Mouse (Mus musculus): Measurements from ENCODE around the gene Runx2. TPM values are rescaled to one million over a fixed set of nuclear protein-coding genes. Genes with fewer than 3 reads are reported as not detected.
A peak's percentile ranks its signal among the peaks of the same experiment; 100 is the strongest.

Gene Runx2
- polyA plus RNA-seq, 1 experiment from 2014 or later, result 0.77 TPM

DNA sequence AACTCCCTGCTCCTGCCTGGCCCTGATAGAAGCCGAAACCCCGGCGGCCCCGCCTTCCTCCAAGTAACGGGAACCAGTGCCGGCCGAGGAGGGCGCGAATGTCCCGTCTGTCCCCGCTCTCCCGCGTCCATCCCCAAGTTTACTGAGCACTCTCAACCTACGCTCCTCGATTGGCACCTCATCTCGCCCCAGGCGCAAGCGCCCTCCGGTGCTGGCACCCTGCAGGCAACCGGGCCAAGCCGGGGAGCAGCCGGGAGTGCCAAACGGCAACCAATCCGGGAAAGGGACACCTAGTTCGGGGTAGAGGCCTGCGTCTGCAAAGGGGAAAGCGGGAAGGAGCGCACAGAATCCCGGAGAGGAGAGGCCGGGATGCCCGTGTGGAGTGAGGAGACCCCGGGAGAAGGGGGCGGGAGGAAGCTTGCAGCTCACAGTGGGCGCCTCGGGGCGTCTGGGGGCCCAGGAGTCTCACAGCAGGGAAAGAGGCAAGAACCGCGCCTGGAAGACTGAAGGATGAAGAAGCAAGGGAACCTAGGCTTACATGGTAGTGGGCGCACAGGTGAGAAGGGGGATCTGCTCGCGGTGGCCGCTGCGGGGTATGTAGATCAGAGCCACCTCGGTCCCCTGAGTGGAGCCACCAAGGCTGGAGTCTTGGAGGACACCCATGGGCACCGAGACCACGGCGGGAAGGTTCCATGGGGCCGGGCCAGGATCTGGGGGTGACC is 79.9 kb downstream of the Runx2 start:
- Histone ChIP-seq H3K4me3 (peak overlapping the region; percentile 73), H3K36me3 (no peaks in the 10 kb centered on the region), H3K27me3 (replicated peaks) (peaks cover 52% of the 10 kb centered on the region), H3K4me2 (peak overlapping the region; percentile 97), H3K9me3 (replicated peaks) (no peaks in the 10 kb centered on the region), H3K9ac (peak overlapping the region; percentile 70), H3K4me1 (replicated peaks) (peaks cover 26% of the 10 kb centered on the region), H3K27ac (ENCODE audit: poor library complexity, severe bottlenecking) (no peak overlapping the region)
- ATAC-seq (ENCODE audit: insufficient number of reproducible peaks, low FRiP score), result peak; percentile 37; the same call in 1 of the 2 replicates
- WGBS, result under 1% methylated on average over 48 of the region's 48 CpGs

DNA sequence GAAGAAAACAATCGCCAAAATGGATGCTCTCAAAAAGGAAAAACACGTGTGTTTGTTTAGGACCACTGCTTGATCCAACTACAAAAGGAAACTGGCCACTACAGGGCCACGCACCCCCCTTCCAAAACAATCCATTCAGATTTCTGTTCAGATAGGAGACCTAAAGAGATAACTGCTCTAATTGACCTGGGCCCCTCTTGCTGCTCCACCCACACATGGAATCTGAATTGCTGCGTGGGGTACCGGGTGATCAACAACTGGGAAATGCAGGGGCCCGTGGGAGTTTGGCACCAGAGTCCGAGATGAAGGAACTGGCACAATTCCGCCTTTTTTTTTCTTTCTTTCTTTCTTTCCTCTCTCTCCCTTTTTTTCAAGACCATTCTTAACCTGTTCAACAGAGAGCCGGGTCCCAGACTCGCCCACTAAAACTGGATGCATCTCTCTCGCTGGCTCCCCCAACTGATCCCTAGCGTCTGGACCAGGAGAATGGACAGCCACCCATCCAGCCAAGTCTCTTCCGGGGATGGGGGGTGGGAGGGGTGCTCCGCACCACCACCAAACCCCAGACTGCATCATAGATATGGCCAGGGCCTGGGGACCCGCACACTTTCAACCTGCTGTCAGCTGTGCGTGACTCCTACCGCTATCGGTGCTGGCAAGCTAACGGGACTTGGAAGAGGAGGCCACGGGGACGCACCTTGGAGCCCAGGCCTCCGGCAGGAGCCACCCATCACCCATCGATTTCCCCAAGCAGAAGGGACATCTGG is 80.9 kb downstream of the Runx2 start:
- Histone ChIP-seq H3K4me3 (peak overlapping the region; percentile 73), H3K4me1 (replicated peaks) (peaks cover 26% of the 10 kb centered on the region), H3K9me3 (replicated peaks) (no peaks in the 10 kb centered on the region), H3K36me3 (no peaks in the 10 kb centered on the region), H3K27me3 (replicated peaks) (peaks cover 43% of the 10 kb centered on the region), H3K27ac (ENCODE audit: poor library complexity, severe bottlenecking) (no peak overlapping the region), H3K9ac (no peak overlapping the region), H3K4me2 (peak overlapping the region; percentile 97)
- ATAC-seq (ENCODE audit: insufficient number of reproducible peaks, low FRiP score), result 0 out of 2 replicates have a peak, but pooled peaks have one; percentile 38
- WGBS, result 4% methylated on average over 23 of the region's 23 CpGs

DNA sequence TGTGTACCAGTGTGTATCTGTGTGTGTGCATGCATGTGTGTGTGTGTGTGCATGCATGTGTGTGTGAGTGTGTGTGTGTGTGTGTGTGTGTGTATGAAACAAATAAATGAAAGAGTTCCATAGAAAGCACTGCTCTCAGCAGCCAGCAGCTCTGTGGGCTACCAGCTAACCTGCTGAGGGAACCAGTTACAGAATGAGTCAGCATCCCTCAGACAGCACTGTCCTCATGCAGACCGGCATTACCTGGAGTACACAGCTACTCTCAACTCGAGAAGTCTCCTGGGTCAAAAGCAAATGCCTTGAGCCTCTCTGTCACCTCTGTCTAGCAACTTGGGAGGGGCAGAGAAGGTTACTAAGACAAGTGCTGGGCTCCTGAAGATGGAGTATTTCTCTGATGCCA is 86.1 kb downstream of the Runx2 start:
- Histone ChIP-seq H3K4me3 (no peak overlapping the region), H3K27ac (ENCODE audit: poor library complexity, severe bottlenecking) (no peak overlapping the region), H3K4me2 (no peak overlapping the region), H3K4me1 (replicated peaks) (no peaks in the 10 kb centered on the region), H3K9ac (no peak overlapping the region), H3K36me3 (no peaks in the 10 kb centered on the region), H3K27me3 (replicated peaks) (peaks cover 15% of the 10 kb centered on the region), H3K9me3 (replicated peaks) (no peaks in the 10 kb centered on the region)
- ATAC-seq (ENCODE audit: insufficient number of reproducible peaks, low FRiP score), result no peak
- 27% methylated on average over 2 of the region's 2 CpGs for WGBS

DNA sequence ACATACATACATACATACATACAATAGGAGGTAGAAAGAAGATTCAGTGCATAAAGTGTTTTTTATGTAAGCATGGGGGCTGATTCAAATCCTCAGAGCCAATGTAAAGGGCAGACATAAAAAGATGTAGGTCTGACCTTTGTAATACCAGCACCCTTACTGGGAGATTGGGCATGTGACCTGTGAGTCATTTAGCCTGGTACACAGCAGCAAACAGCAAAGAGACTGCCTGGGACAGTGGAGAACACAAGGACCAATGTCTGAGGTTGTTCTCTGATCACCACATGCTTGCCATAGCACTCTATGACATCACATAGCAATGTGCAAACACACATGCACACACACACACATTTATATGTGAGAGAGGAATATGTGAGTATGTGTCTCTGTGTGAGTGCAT is 86.9 kb downstream of the Runx2 start:
- no peak overlapping the region for H3K27ac ChIP-seq (ENCODE audit: poor library complexity, severe bottlenecking)
- no peak for ATAC-seq (ENCODE audit: insufficient number of reproducible peaks, low FRiP score)

DNA sequence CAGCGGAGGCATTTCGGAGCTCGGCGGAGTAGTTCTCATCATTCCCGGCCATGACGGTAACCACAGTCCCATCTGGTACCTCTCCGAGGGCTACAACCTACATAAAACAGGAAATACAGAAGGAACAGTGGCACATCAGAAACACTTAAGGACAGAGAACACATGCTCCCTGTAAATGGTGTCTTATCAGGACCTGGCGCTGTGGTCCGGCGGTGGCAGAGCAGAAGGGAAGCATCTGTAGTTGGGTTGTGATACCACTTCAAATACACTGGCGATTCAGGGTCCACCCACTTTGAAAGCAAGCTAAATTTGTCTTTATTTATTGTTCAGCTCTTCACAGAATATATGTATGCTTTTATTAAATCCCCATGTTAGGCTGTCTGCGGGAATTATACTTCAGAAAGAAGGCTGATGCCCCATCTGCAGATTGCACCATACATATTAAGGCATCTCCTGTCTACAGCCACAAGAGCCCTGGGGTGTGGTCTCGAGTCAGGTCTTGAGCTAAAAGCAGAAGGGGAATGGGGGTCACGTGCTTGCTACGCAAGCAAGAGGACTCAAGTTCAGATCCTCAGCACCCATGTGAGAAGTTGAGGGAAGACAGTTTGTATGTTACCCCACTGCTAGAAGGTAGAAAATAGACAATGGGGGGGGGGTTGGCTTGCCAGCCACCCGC is 89.7 kb downstream of the Runx2 start:
- no peaks in the 10 kb centered on the region for H3K9me3 ChIP-seq (replicated peaks)
- no peak overlapping the region for H3K27ac ChIP-seq (ENCODE audit: poor library complexity, severe bottlenecking)
- H3K27me3 ChIP-seq (replicated peaks), result peaks cover 7% of the 10 kb centered on the region; the same call in 1 of the 2 replicates
- H3K4me3 ChIP-seq, result no peak overlapping the region
- no peak overlapping the region for H3K4me2 ChIP-seq
- no peaks in the 10 kb centered on the region for H3K4me1 ChIP-seq (replicated peaks)
- 67% methylated on average over 16 of the region's 16 CpGs for WGBS
- no peaks in the 10 kb centered on the region for H3K36me3 ChIP-seq
- H3K9ac ChIP-seq, result no peak overlapping the region
- no peak for ATAC-seq (ENCODE audit: insufficient number of reproducible peaks, low FRiP score)

More for the DNA sequence above, 86.9 kb downstream of the Runx2 start:
- H3K4me1 ChIP-seq (replicated peaks), result no peaks in the 10 kb centered on the region
- H3K9ac ChIP-seq, result no peak overlapping the region
- H3K9me3 ChIP-seq (replicated peaks), result no peaks in the 10 kb centered on the region
- no peak overlapping the region for H3K4me2 ChIP-seq
- peaks cover 13% of the 10 kb centered on the region for H3K27me3 ChIP-seq (replicated peaks)
- no peak overlapping the region for H3K4me3 ChIP-seq
- no peaks in the 10 kb centered on the region for H3K36me3 ChIP-seq

DNA sequence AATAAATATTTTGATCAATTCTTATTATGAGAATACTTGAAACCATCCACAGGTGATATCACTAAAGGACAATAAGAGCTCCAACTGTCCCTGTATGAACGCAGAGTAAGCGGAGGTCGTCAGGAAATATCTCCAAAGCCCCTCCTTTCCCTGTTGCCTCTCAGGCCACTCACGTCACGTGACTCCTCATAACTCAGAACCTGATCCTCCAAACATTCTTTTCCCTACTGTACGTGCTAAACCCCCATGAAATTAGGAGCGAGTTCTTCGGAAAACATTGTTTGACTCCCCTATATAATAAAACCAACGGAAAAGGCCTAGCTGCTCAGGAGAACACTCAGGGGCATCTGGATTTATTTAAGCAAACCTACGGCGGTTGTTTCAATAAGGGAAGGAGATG is 90.3 kb downstream of the Runx2 start:
- no peak overlapping the region for H3K9ac ChIP-seq
- H3K9me3 ChIP-seq (replicated peaks), result no peaks in the 10 kb centered on the region
- H3K36me3 ChIP-seq, result no peaks in the 10 kb centered on the region
- no peak overlapping the region for H3K4me2 ChIP-seq
- H3K4me3 ChIP-seq, result no peak overlapping the region
- H3K27ac ChIP-seq (ENCODE audit: poor library complexity, severe bottlenecking), result no peak overlapping the region
- 83% methylated on average over 11 of the region's 11 CpGs for WGBS
- no peaks in the 10 kb centered on the region for H3K4me1 ChIP-seq (replicated peaks)
- peaks cover 7% of the 10 kb centered on the region; the same call in 1 of the 2 replicates for H3K27me3 ChIP-seq (replicated peaks)
- ATAC-seq (ENCODE audit: insufficient number of reproducible peaks, low FRiP score), result no peak

DNA sequence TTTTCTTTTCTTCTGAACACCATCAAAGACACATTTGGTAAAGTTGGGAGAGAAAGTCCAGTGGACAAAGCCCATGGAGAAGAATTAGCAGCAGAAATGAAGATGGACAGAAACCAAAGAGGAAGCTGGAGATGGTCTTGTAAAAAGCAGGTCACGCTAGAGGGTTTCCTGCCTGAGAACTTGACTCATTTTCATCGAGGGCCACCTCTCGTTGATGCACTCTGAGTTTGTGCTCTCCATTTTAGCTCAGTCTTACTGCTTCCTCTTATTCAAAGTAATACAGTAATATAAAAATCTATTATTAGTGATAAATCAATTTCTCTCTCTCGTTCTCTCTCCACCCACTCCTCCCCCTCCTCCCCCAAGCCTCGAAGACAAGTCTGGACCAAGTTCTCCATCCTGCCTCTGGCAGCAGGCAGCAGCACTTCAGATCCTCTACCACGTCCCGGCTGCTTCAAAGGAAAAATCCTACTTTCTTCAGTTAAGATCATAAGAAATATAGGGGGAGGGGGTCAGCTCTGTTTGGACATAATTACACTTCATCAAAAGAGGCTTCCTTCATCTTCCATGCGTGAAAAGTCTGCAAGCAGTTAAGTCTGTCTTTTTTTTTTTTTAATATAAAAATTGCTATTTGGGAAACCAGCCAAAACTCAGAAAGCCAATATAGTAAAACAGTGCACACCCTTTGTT is 92.3 kb downstream of the Runx2 start:
- no peaks in the 10 kb centered on the region for H3K9me3 ChIP-seq (replicated peaks)
- no peak overlapping the region for H3K9ac ChIP-seq
- no peak overlapping the region for H3K27ac ChIP-seq (ENCODE audit: poor library complexity, severe bottlenecking)
- H3K36me3 ChIP-seq, result no peaks in the 10 kb centered on the region
- 0 out of 2 replicates have a peak, but pooled peaks cover 2% of the 10 kb centered on the region for H3K27me3 ChIP-seq (replicated peaks)
- H3K4me2 ChIP-seq, result no peak overlapping the region
- ATAC-seq (ENCODE audit: insufficient number of reproducible peaks, low FRiP score), result no peak
- WGBS, result 67% methylated on average over 8 of the region's 8 CpGs
- no peak overlapping the region for H3K4me3 ChIP-seq
- peaks cover 6% of the 10 kb centered on the region; the same call in 1 of the 2 replicates for H3K4me1 ChIP-seq (replicated peaks)

DNA sequence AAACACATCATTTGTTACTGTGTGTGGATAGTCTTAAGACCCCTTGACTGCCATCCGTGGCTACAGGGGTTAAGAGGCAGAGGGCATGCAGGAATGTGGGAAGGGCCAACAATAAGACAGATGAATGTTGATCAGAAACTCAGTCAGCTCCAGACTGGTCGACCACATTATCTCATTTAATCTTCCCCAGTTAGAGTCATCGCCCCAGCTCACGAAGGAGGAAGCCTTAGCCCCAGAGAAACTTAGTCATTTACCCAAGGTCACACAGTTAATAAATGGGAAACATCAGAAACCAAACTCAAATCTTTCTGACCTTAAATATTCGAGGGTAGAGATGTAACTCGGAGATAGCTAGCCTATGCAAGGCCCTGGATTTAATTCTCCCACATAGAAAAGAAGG is 96.0 kb downstream of the Runx2 start:
- H3K27ac ChIP-seq (ENCODE audit: poor library complexity, severe bottlenecking), result no peak overlapping the region
- no peak for ATAC-seq (ENCODE audit: insufficient number of reproducible peaks, low FRiP score)
- WGBS, result 50% methylated on average over 6 of the region's 6 CpGs

DNA sequence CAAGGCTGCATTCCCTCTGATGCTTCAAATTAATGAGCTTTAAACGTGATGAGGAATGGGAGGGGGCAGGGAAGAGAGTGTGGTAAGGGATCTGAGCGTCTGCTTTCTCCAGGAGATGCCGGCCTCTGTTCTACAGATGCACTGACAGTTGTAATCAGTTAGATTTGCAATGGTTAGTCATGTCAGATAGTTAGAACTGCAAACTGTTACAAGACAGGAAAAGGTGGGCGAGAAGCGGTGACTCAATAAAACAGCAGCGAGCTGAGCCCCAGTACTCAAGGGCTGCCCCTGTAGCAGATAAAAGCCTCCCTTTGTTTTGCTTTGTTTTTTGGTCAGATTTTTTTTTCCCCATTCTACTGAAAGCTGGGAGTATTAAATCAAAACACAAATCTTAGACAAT is 96.6 kb downstream of the Runx2 start:
- peaks cover 6% of the 10 kb centered on the region; the same call in 1 of the 2 replicates for H3K4me1 ChIP-seq (replicated peaks)
- no peak overlapping the region for H3K27ac ChIP-seq (ENCODE audit: poor library complexity, severe bottlenecking)
- no peak overlapping the region for H3K4me2 ChIP-seq
- no peak for ATAC-seq (ENCODE audit: insufficient number of reproducible peaks, low FRiP score)
- no peaks in the 10 kb centered on the region for H3K27me3 ChIP-seq (replicated peaks)
- no peak overlapping the region for H3K4me3 ChIP-seq
- no peaks in the 10 kb centered on the region for H3K9me3 ChIP-seq (replicated peaks)
- no peaks in the 10 kb centered on the region for H3K36me3 ChIP-seq
- no peak overlapping the region for H3K9ac ChIP-seq
- 20% methylated on average over 6 of the region's 6 CpGs for WGBS

More for the DNA sequence above, 96.0 kb downstream of the Runx2 start:
- Histone ChIP-seq H3K4me1 (replicated peaks) (peaks cover 6% of the 10 kb centered on the region; the same call in 1 of the 2 replicates), H3K9me3 (replicated peaks) (no peaks in the 10 kb centered on the region), H3K9ac (no peak overlapping the region), H3K36me3 (no peaks in the 10 kb centered on the region), H3K4me3 (no peak overlapping the region), H3K27me3 (replicated peaks) (no peaks in the 10 kb centered on the region), H3K4me2 (no peak overlapping the region)

DNA sequence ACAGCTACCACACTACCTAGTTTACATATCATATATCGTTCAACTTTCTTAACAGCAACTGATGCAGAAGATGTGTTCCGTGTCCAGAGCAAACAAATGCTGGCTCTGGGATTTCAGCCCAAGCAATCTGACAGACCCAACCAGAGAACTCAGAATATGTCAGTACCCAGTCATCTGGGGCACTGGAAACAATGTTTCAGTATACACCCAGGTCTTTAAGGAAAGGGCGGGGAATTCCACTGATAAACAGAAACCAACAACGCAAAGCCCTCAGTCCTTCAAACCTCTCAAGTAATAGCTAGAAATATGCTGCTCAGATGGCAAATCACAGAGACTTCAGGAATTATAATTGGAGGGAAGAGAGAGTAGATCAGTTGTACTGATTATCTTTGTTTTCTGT is 100.5 kb downstream of the Runx2 start:
- Histone ChIP-seq H3K27me3 (replicated peaks) (no peaks in the 10 kb centered on the region), H3K36me3 (no peaks in the 10 kb centered on the region), H3K4me1 (replicated peaks) (peaks cover 21% of the 10 kb centered on the region), H3K9ac (no peak overlapping the region), H3K4me3 (no peak overlapping the region), H3K27ac (ENCODE audit: poor library complexity, severe bottlenecking) (no peak overlapping the region), H3K9me3 (replicated peaks) (no peaks in the 10 kb centered on the region), H3K4me2 (no peak overlapping the region)
- 76% methylated on average over 4 of the region's 4 CpGs for WGBS
- no peak for ATAC-seq (ENCODE audit: insufficient number of reproducible peaks, low FRiP score)
